Mouse (Mus musculus) thymus, adult 2 months (tissue): ENCODE measurements at regions not wholly inside any gene's neighbourhood (a gene's known extent, or its start where the extent isn't known, plus 50 kb on each side); places are given as distances from the start of the nearest gene placed in this dataset.

ENCODE experiments used
- CTCF ChIP-seq: fragments of 200-500 bp; IDR thresholded peaks from 2 replicates; pipeline ENCODE4 v1.5.1; 2012; ENCODE audit warnings: mild to moderate bottlenecking, control low read depth, low read length, moderate library complexity, borderline replicate concordance; ENCODE audit not compliant: control insufficient read depth, poor library complexity, insufficient read depth; ENCODE audit errors: extremely low read depth
- POLR2A ChIP-seq: fragments of 200-500 bp; IDR thresholded peaks from 2 replicates; pipeline ENCODE4 v1.6.1; 2012; ENCODE audit warnings: mild to moderate bottlenecking, low read length, control low read depth, moderate library complexity; ENCODE audit not compliant: control insufficient read depth, poor library complexity, insufficient read depth; ENCODE audit errors: extremely low read depth

- TF ChIP-seq POLR2A (no peak), CTCF (no peak)
Observed at GRCm38 (mm10) chr9:69702156-69702928, 58.4 kb downstream of the Foxb1 start.
